Mouse (Mus musculus) cortical plate, adult 2 months (tissue): ENCODE measurements around the gene Arl13a. TPM values are rescaled to one million over a fixed set of nuclear protein-coding genes. Genes with fewer than 3 reads are reported as not detected.
A peak's percentile ranks its signal among the peaks of the same experiment; 100 is the strongest.
"Not testable (repeated sequence)": the region's sequence is repeated elsewhere in the genome, so short reads cannot be mapped to it uniquely, and the experiment has no call there.

Experiments
- H3K27ac ChIP-seq: fragments of 200-500 bp; 2 replicates; pipeline ENCODE4 v1.5.1; 2012; ENCODE audit warnings: low read length, control low read depth, inconsistent platforms; ENCODE audit not compliant: insufficient read depth
- H3K4me1 ChIP-seq: fragments of 200-500 bp; 2 replicates; pipeline ENCODE4 v1.6.1; 2011; ENCODE audit warnings: low read length; ENCODE audit not compliant: control insufficient read depth, insufficient read depth
- H3K4me3 ChIP-seq: fragments of 200-500 bp; 2 replicates; pipeline ENCODE4 v1.5.1; 2011; ENCODE audit warnings: mild to moderate bottlenecking, low read length, control low read depth; ENCODE audit not compliant: insufficient read depth
- CTCF ChIP-seq: fragments of 200-500 bp; IDR thresholded peaks from 2 replicates; pipeline ENCODE4 v1.5.1; 2011; ENCODE audit warnings: mild to moderate bottlenecking, control low read depth, low read length; ENCODE audit not compliant: insufficient read depth; ENCODE audit errors: extremely low read depth
- POLR2A ChIP-seq: fragments of 200-500 bp; IDR thresholded peaks from 2 replicates; pipeline ENCODE4 v1.6.1; 2011; ENCODE audit warnings: mild to moderate bottlenecking, low read length, control low read depth; ENCODE audit not compliant: insufficient read depth; ENCODE audit errors: extremely low read depth
- polyA plus RNA-seq: library from polyadenylated mRNA; depleted of rRNA; stranded (reverse); fragments of >200 nt; gene quantifications from 2 replicates; pipeline ENCODE4 v1.2.3, GENCODE M21; 2012; rRNA removed

Arl13a gene
- not detected in 2 replicates for polyA plus RNA-seq

- not testable (repeated sequence) for H3K4me3 ChIP-seq, H3K27ac ChIP-seq, H3K4me1 ChIP-seq
Observed at GRCm38 (mm10) chrX:134187201-134187600, at the start of gene Arl13a. Gene Arl13a, plus strand, starts transcription at chrX:134187501.

GRCm38 (mm10) chrX:134140024-134140423 is 47.3 kb upstream of the Arl13a start:
- no peak for TF ChIP-seq POLR2A
- TF ChIP-seq CTCF = no peak
- no peaks in the 10 kb centered on the region for H3K4me1 ChIP-seq
- H3K4me3 ChIP-seq = no peak overlapping the region
- no peak overlapping the region for H3K27ac ChIP-seq

GRCm38 (mm10) chrX:134141551-134141950 is 45.8 kb upstream of the Arl13a start:
- TF ChIP-seq CTCF = no peak
- no peak for TF ChIP-seq POLR2A
- Histone ChIP-seq H3K4me1 (no peaks in the 10 kb centered on the region), H3K4me3 (no peak overlapping the region), H3K27ac (no peak overlapping the region)

GRCm38 (mm10) chrX:134141986-134142385 is 45.3 kb upstream of the Arl13a start:
- TF ChIP-seq CTCF = no peak
- no peak for TF ChIP-seq POLR2A
- H3K27ac ChIP-seq = no peak overlapping the region
- H3K4me3 ChIP-seq = no peak overlapping the region
- H3K4me1 ChIP-seq = no peaks in the 10 kb centered on the region

GRCm38 (mm10) chrX:134158151-134158550 is 29.1 kb upstream of the Arl13a start:
- Histone ChIP-seq H3K4me1 (no peaks in the 10 kb centered on the region), H3K27ac (no peak overlapping the region)
- no peak for TF ChIP-seq CTCF
- no peak for TF ChIP-seq POLR2A

GRCm38 (mm10) chrX:134160442-134160841 is 26.9 kb upstream of the Arl13a start:
- Histone ChIP-seq H3K4me1 (no peaks in the 10 kb centered on the region), H3K4me3 (no peak overlapping the region)
- no peak for TF ChIP-seq POLR2A
- TF ChIP-seq CTCF = no peak

More at GRCm38 (mm10) chrX:134158151-134158550, 29.1 kb upstream of the Arl13a start:
- H3K4me3 ChIP-seq = no peak overlapping the region

GRCm38 (mm10) chrX:134162043-134162720 is 25.1 kb upstream of the Arl13a start, which contains the start of gene Xkrx:
Gene Xkrx, minus strand, starts transcription at chrX:134162076.
- TF ChIP-seq POLR2A (no peak), CTCF (no peak)
- H3K4me3 ChIP-seq = peak within 1 kb of the TSS; percentile 33
- H3K27ac ChIP-seq = no peak within 1 kb of the TSS
- H3K4me1 ChIP-seq = no peaks in the 10 kb centered on the region

More at GRCm38 (mm10) chrX:134160442-134160841, 26.9 kb upstream of the Arl13a start:
- H3K27ac ChIP-seq = no peak overlapping the region

- TF ChIP-seq CTCF = no peak
- TF ChIP-seq POLR2A = no peak
- no peak overlapping the region for H3K27ac ChIP-seq
- peak overlapping the region; percentile 33 for H3K4me3 ChIP-seq
- no peaks in the 10 kb centered on the region for H3K4me1 ChIP-seq
Observed at GRCm38 (mm10) chrX:134162826-134163225, 24.5 kb upstream of the Arl13a start.

GRCm38 (mm10) chrX:134163484-134163883 is 23.8 kb upstream of the Arl13a start:
- H3K4me1 ChIP-seq = no peaks in the 10 kb centered on the region
- TF ChIP-seq CTCF (no peak), POLR2A (no peak)
- H3K4me3 ChIP-seq = no peak overlapping the region
- H3K27ac ChIP-seq = no peak overlapping the region

- no peak for TF ChIP-seq CTCF
- no peak for TF ChIP-seq POLR2A
- Histone ChIP-seq H3K27ac (no peak overlapping the region), H3K4me1 (no peaks in the 10 kb centered on the region; the same call in 1 of the 2 replicates), H3K4me3 (no peak overlapping the region)
Observed at GRCm38 (mm10) chrX:134170584-134170983, 16.7 kb upstream of the Arl13a start.

- no peak overlapping the region for H3K4me3 ChIP-seq
- no peaks in the 10 kb centered on the region; the same call in 1 of the 2 replicates for H3K4me1 ChIP-seq
- TF ChIP-seq POLR2A (no peak), CTCF (no peak)
- H3K27ac ChIP-seq = no peak overlapping the region
Observed at GRCm38 (mm10) chrX:134174699-134175098, 12.6 kb upstream of the Arl13a start.
